Mouse (Mus musculus): Measurements from ENCODE around the gene Retreg1.

- no peak for TF ChIP-seq EP300 (IDR thresholded peaks at IDR 0.05; ENCODE audit: insufficient read depth, low read depth, low read length)
- no peak for TF ChIP-seq CTCF (IDR thresholded peaks at IDR 0.05)
Observed at GRCm38 (mm10) chr15:25866106-25866505, 23.1 kb downstream of the Retreg1 start.
